Mouse (Mus musculus) 3T3-L1 (cell line): ENCODE measurements at regions not wholly inside any gene's neighbourhood (a gene's known extent, or its start where the extent isn't known, plus 50 kb on each side); places are given as distances from the start of the nearest gene placed in this dataset.
A peak's percentile ranks its signal among the peaks of the same experiment; 100 is the strongest.
"Not testable (repeated sequence)": the region's sequence is repeated elsewhere in the genome, so short reads cannot be mapped to it uniquely, and the experiment has no call there.

Experiments
- DNase-seq: peaks from one replicate; pipeline ENCODE4 v3.0.0-alpha.2; 2015; ENCODE audit warnings: low read depth, low spot score

GRCm38 (mm10) chr14:9492228-9492627, 826.2 kb upstream of the 4930452B06Rik start:
- no peak for DNase-seq

GRCm38 (mm10) chr14:9488585-9488984, 822.5 kb upstream of the 4930452B06Rik start:
- no peak for DNase-seq

GRCm38 (mm10) chr14:9478981-9479380, 812.9 kb upstream of the 4930452B06Rik start:
- no peak for DNase-seq

- DNase-seq: peak; percentile 73
These were observed 809.1 kb upstream of the 4930452B06Rik start for GRCm38 (mm10) chr14:9475169-9475568.

GRCm38 (mm10) chr14:9469686-9470085, 803.6 kb upstream of the 4930452B06Rik start:
- DNase-seq: no peak

GRCm38 (mm10) chr14:9468654-9469053, 802.6 kb upstream of the 4930452B06Rik start:
- DNase-seq: no peak

- no peak for DNase-seq
These were observed 801.8 kb upstream of the 4930452B06Rik start for GRCm38 (mm10) chr14:9467690-9468458.

- peak; percentile 7 for DNase-seq
These were observed 794.0 kb upstream of the 4930452B06Rik start for GRCm38 (mm10) chr14:9460006-9460405.

- DNase-seq: peak; percentile 64
These were observed 792.8 kb upstream of the 4930452B06Rik start for GRCm38 (mm10) chr14:9458856-9459255.

GRCm38 (mm10) chr14:9457801-9458495, 791.9 kb upstream of the 4930452B06Rik start:
- peak; percentile 70 for DNase-seq

- no peak for DNase-seq
These were observed 789.9 kb upstream of the 4930452B06Rik start for GRCm38 (mm10) chr14:9455986-9456385.

GRCm38 (mm10) chr14:9449942-9450341, 783.9 kb upstream of the 4930452B06Rik start:
- DNase-seq: peak; percentile 84

GRCm38 (mm10) chr14:9437896-9438295, 771.9 kb upstream of the 4930452B06Rik start:
- DNase-seq: no peak

- DNase-seq: peak; percentile 43
These were observed 769.1 kb upstream of the 4930452B06Rik start for GRCm38 (mm10) chr14:9435136-9435535.

GRCm38 (mm10) chr14:9433081-9433590, 767.1 kb upstream of the 4930452B06Rik start:
- peak; percentile 56 for DNase-seq

GRCm38 (mm10) chr14:9431798-9432197, 765.8 kb upstream of the 4930452B06Rik start:
- DNase-seq: no peak

GRCm38 (mm10) chr14:9411822-9412403, 745.9 kb upstream of the 4930452B06Rik start:
- DNase-seq: no peak

GRCm38 (mm10) chr14:9403688-9404087, 737.6 kb upstream of the 4930452B06Rik start:
- no peak for DNase-seq

GRCm38 (mm10) chr14:9400861-9401260, 734.8 kb upstream of the 4930452B06Rik start:
- DNase-seq: peak; percentile 11

- peak; percentile 74 for DNase-seq
These were observed 727.3 kb upstream of the 4930452B06Rik start for GRCm38 (mm10) chr14:9393271-9393771.

- not testable (repeated sequence) for DNase-seq
These were observed 724.0 kb upstream of the 4930452B06Rik start for GRCm38 (mm10) chr14:9389878-9390536.
